Mouse (Mus musculus) heart, embryonic 12.5 days (tissue): ENCODE data around the gene Abca9. TPM values are rescaled to one million over a fixed set of nuclear protein-coding genes. Genes with fewer than 3 reads are reported as not detected.

Experiments
- ATAC-seq: fragments of 200-750 bp; cut with Nextera tagmentation; 2 replicates; pipeline ENCODE4 v1.8.0; 2017; ENCODE audit warnings: moderate TSS enrichment, moderate library complexity; ENCODE audit not compliant: insufficient number of reproducible peaks, low FRiP score
- H3K27ac ChIP-seq: fragments of 300-500 bp; sonication (generic); 2 replicates; pipeline ENCODE4 v1.5.1; 2016; ENCODE audit warnings: mild to moderate bottlenecking, moderate library complexity; ENCODE audit not compliant: poor library complexity, severe bottlenecking
- H3K27me3 ChIP-seq: fragments of 300-500 bp; sonication (generic); replicated peaks from 2 replicates; pipeline ENCODE4 v1.6.1; 2016; ENCODE audit warnings: mild to moderate bottlenecking, moderate library complexity
- H3K36me3 ChIP-seq: fragments of 300-500 bp; sonication (generic); 2 replicates; pipeline ENCODE4 v1.6.1; 2016; ENCODE audit warnings: mild to moderate bottlenecking, moderate library complexity
- H3K4me1 ChIP-seq: fragments of 300-500 bp; sonication (generic); replicated peaks from 2 replicates; pipeline ENCODE4 v1.6.1; 2016; ENCODE audit warnings: mild to moderate bottlenecking
- H3K4me2 ChIP-seq: fragments of 300-500 bp; sonication (generic); 2 replicates; pipeline ENCODE4 v1.6.1; 2016; ENCODE audit warnings: mild to moderate bottlenecking, moderate library complexity
- H3K4me3 ChIP-seq: fragments of 300-500 bp; sonication (generic); 2 replicates; pipeline ENCODE4 v1.5.1; 2016; ENCODE audit warnings: mild to moderate bottlenecking
- H3K9ac ChIP-seq: fragments of 300-500 bp; sonication (generic); 2 replicates; pipeline ENCODE4 v1.6.1; 2016; ENCODE audit warnings: mild to moderate bottlenecking, moderate library complexity
- H3K9me3 ChIP-seq: fragments of 300-500 bp; sonication (generic); replicated peaks from 2 replicates; pipeline ENCODE4 v1.6.1; 2016; ENCODE audit warnings: mild to moderate bottlenecking, moderate library complexity
- WGBS: fragments of 180-500 bp; shearing (Covaris S2); methylation state at CpG from one replicate; pipeline ENCODE4 v1.1.7; 2016; 5-methylcytosine and 5-hydroxymethylcytosine counted together
- polyA plus RNA-seq: library from polyadenylated mRNA; unstranded; fragments of >200 nt; fragmentation: Nextera tagmentation; extraction: Ambion mirVana; gene quantifications from 2 replicates; pipeline ENCODE4 v1.2.1, GENCODE M21; 2016

The Abca9 gene
- polyA plus RNA-seq, 1 experiment from 2014 or later: 1.7 TPM

DNA sequence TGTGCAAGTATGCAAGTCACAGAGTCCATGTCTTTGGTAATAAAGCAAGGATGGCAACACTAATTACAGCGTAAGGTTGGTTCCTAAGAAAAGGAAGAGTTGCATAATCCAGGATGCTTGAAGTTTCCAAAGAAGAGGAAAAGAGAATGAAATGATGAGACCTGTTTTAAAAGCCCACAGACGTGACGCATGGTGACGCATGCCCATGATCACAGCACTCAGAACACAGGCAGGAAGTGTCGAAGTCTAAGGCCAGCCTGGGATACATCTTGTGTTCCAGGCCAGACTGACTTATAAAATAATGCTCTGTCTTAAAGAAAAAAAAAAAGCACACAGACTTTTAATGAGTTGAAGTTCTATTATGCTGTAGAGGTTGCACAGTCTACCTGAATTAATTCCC, 20.4 kb downstream of the Abca9 start:
- H3K9me3 ChIP-seq: no peaks in the 10 kb centered on the region
- H3K27me3 ChIP-seq: no peaks in the 10 kb centered on the region
- no peak for ATAC-seq
- H3K4me2 ChIP-seq: no peak overlapping the region
- H3K36me3 ChIP-seq: no peaks in the 10 kb centered on the region
- WGBS: 82% methylated on average over 5 of the region's 5 CpGs
- H3K27ac ChIP-seq: no peak overlapping the region
- H3K4me1 ChIP-seq: no peaks in the 10 kb centered on the region
- no peak overlapping the region for H3K9ac ChIP-seq
- H3K4me3 ChIP-seq: no peak overlapping the region

DNA sequence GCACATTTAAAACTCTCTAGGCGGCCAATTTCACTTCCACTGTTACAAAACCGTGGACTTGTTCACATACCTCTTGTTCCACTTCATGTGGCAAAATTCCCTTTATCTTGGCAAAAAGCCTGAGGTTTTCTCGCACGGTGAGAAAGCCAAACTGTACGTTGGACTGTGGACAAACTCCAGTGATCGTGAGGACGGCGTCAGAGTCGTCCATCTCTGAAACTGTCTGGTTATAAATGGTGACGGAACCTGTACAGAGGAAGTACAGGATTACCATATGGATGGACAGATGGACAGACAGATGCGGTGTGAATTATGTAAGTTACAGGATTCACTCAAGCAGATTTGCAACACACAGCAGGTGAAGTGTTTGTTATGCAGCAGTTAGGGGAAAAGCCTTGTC, 22.6 kb downstream of the Abca9 start:
- Histone ChIP-seq H3K27me3 (no peaks in the 10 kb centered on the region), H3K9ac (no peak overlapping the region), H3K4me3 (no peak overlapping the region), H3K27ac (no peak overlapping the region), H3K36me3 (no peaks in the 10 kb centered on the region), H3K9me3 (no peaks in the 10 kb centered on the region), H3K4me2 (no peak overlapping the region), H3K4me1 (no peaks in the 10 kb centered on the region)
- ATAC-seq: no peak
- 84% methylated on average over 11 of the region's 11 CpGs for WGBS

DNA sequence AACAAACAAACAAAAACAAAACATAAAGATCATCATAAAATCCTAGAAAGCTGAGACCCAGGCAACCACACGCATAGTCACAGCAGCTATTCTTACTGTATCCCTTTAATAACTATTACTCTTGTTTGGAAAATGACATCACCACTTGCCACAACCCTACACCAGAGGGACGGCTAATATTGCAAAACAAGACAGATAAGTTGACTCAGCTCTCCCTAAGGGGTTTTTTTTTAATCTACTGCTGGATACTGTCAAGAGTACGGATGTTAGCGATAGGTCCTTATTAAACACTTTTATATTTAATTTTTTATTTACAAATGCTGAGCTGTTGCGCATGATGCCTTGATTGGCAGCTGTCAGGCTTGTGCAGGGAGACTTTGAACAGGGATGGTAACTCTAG, 37.2 kb downstream of the Abca9 start:
- no peak for ATAC-seq
- Histone ChIP-seq H3K4me2 (no peak overlapping the region), H3K27ac (no peak overlapping the region), H3K27me3 (no peaks in the 10 kb centered on the region), H3K9me3 (no peaks in the 10 kb centered on the region), H3K9ac (no peak overlapping the region), H3K36me3 (no peaks in the 10 kb centered on the region), H3K4me3 (no peak overlapping the region), H3K4me1 (no peaks in the 10 kb centered on the region; the same call in 1 of the 2 replicates)
- WGBS: 58% methylated on average over 5 of the region's 5 CpGs

- no peaks in the 10 kb centered on the region for H3K36me3 ChIP-seq
- ATAC-seq: no peak
- 62% methylated on average over 4 of the region's 4 CpGs for WGBS
- no peaks in the 10 kb centered on the region for H3K4me1 ChIP-seq
- H3K27ac ChIP-seq: no peak overlapping the region
- no peaks in the 10 kb centered on the region for H3K9me3 ChIP-seq
- H3K9ac ChIP-seq: no peak overlapping the region
- H3K27me3 ChIP-seq: no peaks in the 10 kb centered on the region
- H3K4me3 ChIP-seq: no peak overlapping the region
- H3K4me2 ChIP-seq: no peak overlapping the region
These were observed 56.9 kb downstream of the Abca9 start for GRCm38 (mm10) chr11:110111137-110111536.

GRCm38 (mm10) chr11:110101437-110101836, 66.6 kb downstream of the Abca9 start:
- Histone ChIP-seq H3K27ac (no peak overlapping the region), H3K9me3 (no peaks in the 10 kb centered on the region), H3K36me3 (no peaks in the 10 kb centered on the region), H3K4me3 (no peak overlapping the region), H3K4me1 (no peaks in the 10 kb centered on the region), H3K27me3 (no peaks in the 10 kb centered on the region), H3K4me2 (no peak overlapping the region), H3K9ac (no peak overlapping the region)
- WGBS: 80% methylated on average over 7 of the region's 7 CpGs
- ATAC-seq: no peak

DNA sequence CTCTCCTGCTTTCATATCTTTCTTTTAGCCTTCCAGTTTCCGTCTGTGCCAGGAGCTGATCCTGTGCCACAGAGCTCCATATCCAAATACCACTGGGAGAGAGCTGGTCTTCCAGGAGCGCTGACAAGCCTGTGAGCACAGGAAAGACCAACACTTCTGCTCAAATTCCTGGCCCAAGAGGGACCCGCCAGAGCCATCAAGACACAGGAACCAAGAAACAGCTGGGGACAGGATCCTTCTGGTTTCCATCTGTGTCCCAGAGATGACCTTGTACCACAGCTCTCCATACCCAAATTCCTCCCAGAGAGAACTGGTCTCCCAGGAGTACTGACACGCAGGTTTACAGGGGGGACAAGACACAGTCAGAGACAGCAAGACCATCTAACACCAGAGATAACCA, 69.1 kb downstream of the Abca9 start:
- no peaks in the 10 kb centered on the region for H3K27me3 ChIP-seq
- ATAC-seq: no peak
- no peak overlapping the region for H3K4me2 ChIP-seq
- H3K4me3 ChIP-seq: no peak overlapping the region
- H3K4me1 ChIP-seq: no peaks in the 10 kb centered on the region
- H3K27ac ChIP-seq: no peak overlapping the region
- H3K9me3 ChIP-seq: no peaks in the 10 kb centered on the region
- no peak overlapping the region for H3K9ac ChIP-seq
- H3K36me3 ChIP-seq: no peaks in the 10 kb centered on the region
- WGBS: 36% methylated on average over 4 of the region's 4 CpGs

DNA sequence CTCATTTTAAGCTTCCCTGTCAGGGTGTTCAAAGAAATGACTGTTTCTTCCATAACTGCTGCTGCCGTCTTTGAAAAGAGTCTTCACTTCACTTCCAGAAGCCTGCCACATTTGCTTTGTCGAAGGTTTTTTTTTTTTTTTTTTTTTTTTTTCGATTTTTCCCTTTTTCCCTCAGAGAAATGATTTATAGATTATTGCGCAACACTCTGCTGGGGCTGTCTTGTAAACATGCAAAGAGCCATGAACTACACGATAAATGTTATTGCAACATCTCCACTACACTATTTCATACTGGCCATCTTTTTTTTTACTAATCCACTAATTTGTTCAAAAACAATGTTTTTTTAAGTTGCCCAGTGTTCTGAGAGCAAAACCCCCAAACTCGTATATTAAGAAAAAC, 70.5 kb downstream of the Abca9 start:
- Histone ChIP-seq H3K9ac (no peak overlapping the region), H3K9me3 (no peaks in the 10 kb centered on the region), H3K27ac (no peak overlapping the region), H3K4me2 (no peak overlapping the region), H3K4me1 (no peaks in the 10 kb centered on the region), H3K36me3 (no peaks in the 10 kb centered on the region), H3K27me3 (no peaks in the 10 kb centered on the region), H3K4me3 (no peak overlapping the region)
- no peak for ATAC-seq
- 73% methylated on average over 6 of the region's 6 CpGs for WGBS

GRCm38 (mm10) chr11:110095858-110096257, 72.1 kb downstream of the Abca9 start, which contains the start of gene Abca8a:
Gene Abca8a (minus strand): TSS chr11:110095978.
- 78% methylated on average over 5 of the region's 5 CpGs for WGBS
- no peaks in the 10 kb centered on the region for H3K36me3 ChIP-seq
- H3K4me2 ChIP-seq: no peak within 1 kb of the TSS
- no peak within 1 kb of the TSS for H3K4me3 ChIP-seq
- H3K27ac ChIP-seq: no peak within 1 kb of the TSS
- no peaks in the 10 kb centered on the region for H3K4me1 ChIP-seq
- no peak within 1 kb of the TSS for H3K9ac ChIP-seq
- no peaks in the 10 kb centered on the region for H3K9me3 ChIP-seq
- ATAC-seq: no peak
- no peaks in the 10 kb centered on the region for H3K27me3 ChIP-seq

DNA sequence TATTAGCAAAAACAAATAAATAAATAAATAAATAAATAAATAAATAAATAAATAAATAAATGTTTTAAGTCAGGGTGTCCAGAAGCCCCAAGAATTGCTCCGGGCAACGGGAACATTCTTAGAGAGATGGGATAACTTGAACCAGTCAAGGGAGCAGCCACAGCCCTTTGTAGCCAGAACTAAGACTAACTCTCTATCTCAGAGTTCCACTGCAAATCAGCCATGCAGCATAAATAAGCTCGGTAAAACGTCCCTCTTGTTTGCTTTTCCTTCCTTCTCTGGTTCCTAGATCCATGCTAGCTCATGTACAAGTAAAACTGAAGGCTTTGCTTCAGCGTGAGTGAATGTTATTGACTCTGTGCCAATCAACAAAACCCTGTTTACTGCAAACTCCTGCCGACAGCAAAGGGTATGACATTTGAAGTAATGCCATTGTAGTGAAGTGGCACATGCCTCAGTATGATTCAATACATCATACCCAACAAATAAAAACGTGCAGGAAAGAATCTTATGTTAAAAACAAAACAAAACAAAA, 73.1 kb downstream of the Abca9 start:
- WGBS: 71% methylated on average over 7 of the region's 7 CpGs
- H3K9me3 ChIP-seq: no peaks in the 10 kb centered on the region
- no peaks in the 10 kb centered on the region for H3K4me1 ChIP-seq
- ATAC-seq: no peak
- no peak overlapping the region for H3K9ac ChIP-seq
- no peaks in the 10 kb centered on the region for H3K36me3 ChIP-seq
- H3K27me3 ChIP-seq: no peaks in the 10 kb centered on the region
- H3K4me3 ChIP-seq: no peak overlapping the region
- H3K27ac ChIP-seq: no peak overlapping the region
- no peak overlapping the region for H3K4me2 ChIP-seq

GRCm38 (mm10) chr11:110094236-110094635, 73.8 kb downstream of the Abca9 start:
- Histone ChIP-seq H3K4me2 (no peak overlapping the region), H3K9me3 (no peaks in the 10 kb centered on the region), H3K27ac (no peak overlapping the region), H3K36me3 (no peaks in the 10 kb centered on the region), H3K9ac (no peak overlapping the region), H3K4me3 (no peak overlapping the region), H3K4me1 (no peaks in the 10 kb centered on the region), H3K27me3 (no peaks in the 10 kb centered on the region)
- ATAC-seq: no peak
- WGBS: 77% methylated on average over 3 of the region's 3 CpGs

DNA sequence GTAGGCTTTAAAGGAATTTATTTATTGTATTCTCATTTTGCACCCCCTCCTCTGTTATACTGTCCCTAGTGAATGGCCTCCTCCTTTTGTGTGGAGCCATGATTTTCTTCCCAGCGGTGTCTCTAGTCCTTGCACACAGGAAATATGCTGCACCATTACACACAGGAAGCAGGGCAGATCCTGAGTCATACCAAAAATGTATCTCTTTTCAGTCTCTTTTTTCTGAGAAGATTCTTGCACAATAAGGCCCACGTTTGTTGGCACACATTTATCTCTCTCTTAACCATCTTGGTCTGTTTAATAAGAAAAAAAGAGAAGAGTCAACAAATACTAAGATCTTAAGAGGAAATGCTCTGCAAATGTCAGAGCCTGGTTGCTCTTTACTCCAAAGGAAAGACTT, 76.7 kb downstream of the Abca9 start:
- no peak overlapping the region for H3K4me3 ChIP-seq
- no peak overlapping the region for H3K4me2 ChIP-seq
- no peak overlapping the region for H3K27ac ChIP-seq
- 60% methylated on average over 2 of the region's 2 CpGs for WGBS
- no peaks in the 10 kb centered on the region for H3K27me3 ChIP-seq
- no peak overlapping the region for H3K9ac ChIP-seq
- ATAC-seq: no peak
- H3K9me3 ChIP-seq: no peaks in the 10 kb centered on the region
- no peaks in the 10 kb centered on the region for H3K4me1 ChIP-seq
- H3K36me3 ChIP-seq: no peaks in the 10 kb centered on the region

- ATAC-seq: no peak
- H3K36me3 ChIP-seq: no peaks in the 10 kb centered on the region
- no peak overlapping the region for H3K4me3 ChIP-seq
- H3K27me3 ChIP-seq: no peaks in the 10 kb centered on the region
- WGBS: 69% methylated on average over 3 of the region's 3 CpGs
- H3K4me2 ChIP-seq: no peak overlapping the region
- H3K9me3 ChIP-seq: no peaks in the 10 kb centered on the region
- no peaks in the 10 kb centered on the region for H3K4me1 ChIP-seq
- no peak overlapping the region for H3K27ac ChIP-seq
- H3K9ac ChIP-seq: no peak overlapping the region
These were observed 95.8 kb downstream of the Abca9 start for GRCm38 (mm10) chr11:110072158-110072557.
